Mouse (Mus musculus): ENCODE measurements at regions not wholly inside any gene's neighbourhood (a gene's known extent, or its start where the extent isn't known, plus 50 kb on each side); places are given as distances from the start of the nearest gene placed in this dataset.

DNA sequence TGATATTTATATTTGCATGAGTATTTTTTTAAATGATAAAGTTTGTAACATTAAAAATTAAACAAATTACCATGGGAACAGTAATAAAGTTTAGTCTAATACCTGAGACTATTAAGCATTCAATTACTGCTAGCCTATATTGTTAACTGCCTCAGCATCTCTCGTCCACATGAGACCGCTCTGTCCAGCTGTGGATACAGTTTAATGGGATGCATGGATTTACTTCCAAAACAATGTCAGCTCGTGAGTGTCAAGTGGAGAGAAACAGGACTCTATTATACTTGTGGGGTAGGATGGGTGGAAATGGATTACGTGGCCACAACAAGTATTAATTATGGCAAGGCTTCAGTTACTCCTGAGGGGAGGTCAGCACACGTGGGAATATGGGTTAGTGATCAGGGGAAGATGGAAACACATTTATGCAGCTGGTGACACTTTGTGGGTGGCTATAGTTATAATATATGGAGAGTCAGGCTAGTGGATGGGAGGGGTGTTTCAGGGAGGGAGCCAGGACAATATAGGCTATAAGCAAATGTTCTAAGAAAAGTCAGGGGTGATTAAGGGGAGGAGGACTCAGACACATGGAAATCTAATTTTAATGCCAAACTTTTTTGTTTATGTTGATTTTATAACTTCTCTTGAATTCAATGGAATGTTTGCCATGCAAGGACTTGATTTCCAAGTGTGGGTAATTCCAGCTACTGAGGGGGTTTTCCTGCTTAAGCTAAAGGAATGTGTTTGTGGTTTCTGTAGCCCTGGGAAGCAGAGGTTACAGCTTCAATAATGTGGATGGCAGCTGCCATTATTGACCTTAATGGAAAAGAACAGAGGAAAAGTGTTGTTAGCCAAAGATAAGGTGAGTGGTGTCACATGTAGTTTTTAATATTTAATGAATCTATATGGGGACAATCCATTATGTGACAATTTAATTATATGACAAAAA, 384.0 kb upstream of the Robo2 start:
- TF ChIP-seq CTCF (IDR thresholded peaks at IDR 0.05; ENCODE audit: low read depth, low read length) (no peak), GATA1 (IDR thresholded peaks at IDR 0.05; ENCODE audit: borderline replicate concordance, low read length) (no peak), TAL1 (conservative IDR thresholded peaks at IDR 0.05; ENCODE audit: low read depth, low read length) (no peak), GATA2 (IDR thresholded peaks at IDR 0.05; ENCODE audit: borderline replicate concordance, low read depth, low read length) (no peak), POLR2AphosphoS5 (IDR thresholded peaks at IDR 0.05; ENCODE audit: insufficient replicate concordance, low read depth, low read length) (no peak)
